Mouse (Mus musculus): ENCODE results near the gene Pear1.

GRCm38 (mm10) chr3:87743927-87744326 is 80.2 kb downstream of the Pear1 start:
- no peak for TF ChIP-seq CTCF (conservative IDR thresholded peaks at IDR 0.05; ENCODE audit: low read length)
- TF ChIP-seq NANOG (IDR thresholded peaks at IDR 0.05; ENCODE audit: borderline replicate concordance, low read length): no peak
